Mouse (Mus musculus) mouse embryonic stem cell (cell line): Measurements from ENCODE around the gene Iqcn.

Source experiments
- in situ Hi-C, 2 experiments: fragments of 300-500 bp; cut with MboI; formaldehyde crosslinking; loops; 1 replicate in 1 of 2; 3 replicates in 1 of 2; pipeline ENCODE4 v1.14.3; 2019 to 2020; ENCODE audit warnings: low sequenced_read_pairs in 2 of 2, low pct_unique_long_range_greater_than_20kb in 1 of 2, mixed read lengths in 1 of 2; ENCODE audit not compliant: unreplicated experiment in 1 of 2

The Iqcn gene

DNA sequence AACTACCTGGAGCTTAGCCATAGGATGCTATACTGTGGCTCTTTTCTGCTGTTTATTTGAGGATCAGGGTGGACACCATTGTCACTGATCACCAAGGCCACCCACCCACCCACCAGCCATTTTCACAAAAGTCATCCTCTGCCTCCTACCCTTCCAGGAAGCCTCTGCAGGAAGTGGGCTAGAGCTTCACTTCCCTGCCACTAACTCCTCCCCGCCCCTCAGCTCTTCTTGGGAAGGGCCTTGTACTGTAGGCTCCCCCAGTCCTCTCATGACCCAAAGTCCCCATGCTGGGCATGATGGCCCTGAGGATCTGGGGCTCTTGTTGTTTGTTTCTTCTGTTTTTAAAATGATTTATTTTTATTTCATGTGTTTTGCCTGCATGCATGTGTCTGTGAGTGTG is 27.9 kb upstream of the Iqcn start:
- in situ Hi-C loops, result no loop called here

DNA sequence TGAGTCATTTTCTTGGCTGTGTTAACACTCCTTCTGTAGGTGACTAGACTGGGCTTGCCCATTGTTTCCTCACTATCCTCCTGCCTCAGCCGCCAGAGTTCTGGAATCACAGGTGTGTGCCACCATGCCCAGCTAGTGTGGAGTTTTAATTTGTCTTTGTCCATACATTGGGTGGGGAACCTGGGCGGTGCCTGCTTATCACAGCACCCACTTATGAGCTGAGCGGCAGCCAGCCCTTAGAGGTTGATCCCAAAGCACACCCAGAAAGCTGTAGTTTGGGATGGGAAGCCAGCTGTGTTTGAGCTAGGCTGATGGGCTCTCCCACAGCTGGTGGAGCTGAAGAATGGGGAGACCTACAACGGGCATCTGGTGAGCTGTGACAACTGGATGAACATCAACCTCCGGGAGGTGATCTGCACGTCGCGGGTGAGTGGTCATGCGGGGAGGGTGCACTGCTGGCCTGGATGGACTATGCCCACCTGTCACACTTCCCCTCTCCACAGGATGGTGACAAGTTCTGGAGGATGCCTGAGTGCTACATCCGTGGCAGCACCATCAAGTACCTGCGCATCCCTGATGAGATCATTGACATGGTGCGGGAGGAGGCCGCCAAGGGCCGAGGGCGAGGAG is 25.7 kb upstream of the Iqcn start:
- in situ Hi-C loops, result no loop called here

DNA sequence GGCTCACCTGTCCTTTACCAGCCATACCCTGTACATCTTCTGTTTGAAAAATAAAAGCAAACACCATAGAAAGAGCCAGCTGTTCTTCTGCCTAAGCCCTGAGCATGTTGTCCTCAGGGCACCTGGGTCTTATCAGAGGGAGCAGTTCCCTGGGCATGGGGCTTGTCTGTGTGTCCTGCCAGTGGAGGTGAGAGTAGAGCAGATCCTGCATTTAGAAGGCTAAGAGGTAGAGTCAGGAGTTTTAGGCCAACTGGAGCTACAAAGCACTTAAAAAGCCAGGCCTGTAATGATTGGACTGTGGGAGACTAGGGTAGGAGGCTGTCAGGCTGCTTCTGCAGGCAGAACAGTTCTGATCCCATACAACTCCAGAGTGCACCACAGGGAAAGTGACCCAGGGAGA is 24.6 kb upstream of the Iqcn start:
- in situ Hi-C loops, result no loop called here

DNA sequence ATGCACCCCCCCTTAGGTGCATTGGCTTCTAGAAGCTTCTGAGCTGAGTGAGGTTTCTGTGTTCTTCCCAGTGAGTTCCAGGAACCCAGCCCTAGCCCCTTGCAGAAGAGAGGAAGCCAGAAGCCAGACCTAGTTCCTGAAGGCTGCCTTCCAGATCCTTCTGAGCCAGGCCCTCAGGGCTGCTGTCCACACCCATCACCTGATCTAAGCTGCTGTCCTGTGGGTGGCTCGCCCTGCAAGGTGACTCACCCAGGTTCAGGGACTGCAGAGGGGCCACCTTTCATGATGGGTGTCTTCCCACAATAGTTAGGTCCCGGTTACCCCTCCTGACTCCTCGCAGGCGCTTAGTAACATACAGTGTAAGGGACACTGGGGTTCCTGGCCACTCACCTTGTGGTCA is 23.9 kb upstream of the Iqcn start:
- in situ Hi-C loops, result no loop called here

DNA sequence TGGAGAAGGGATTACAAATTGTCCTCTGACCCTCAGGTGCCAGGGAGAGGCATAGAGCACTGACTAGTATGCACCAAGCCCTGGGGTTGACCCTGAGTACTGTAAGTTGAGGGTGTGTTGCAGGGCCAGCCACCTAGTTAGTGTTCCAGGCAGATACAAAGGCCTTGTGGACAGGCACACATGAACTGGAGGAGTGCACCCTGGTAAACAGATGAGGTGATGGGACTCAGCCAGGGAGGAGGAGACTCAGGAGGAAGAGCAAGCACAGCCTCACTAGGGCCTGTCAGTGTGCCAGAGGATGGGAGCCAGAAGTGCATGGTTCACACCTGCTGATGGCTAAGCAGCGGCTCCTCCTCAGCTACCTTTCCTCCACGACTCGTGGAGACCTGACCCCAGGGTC is 23.2 kb upstream of the Iqcn start:
- in situ Hi-C loops, result no loop called here

DNA sequence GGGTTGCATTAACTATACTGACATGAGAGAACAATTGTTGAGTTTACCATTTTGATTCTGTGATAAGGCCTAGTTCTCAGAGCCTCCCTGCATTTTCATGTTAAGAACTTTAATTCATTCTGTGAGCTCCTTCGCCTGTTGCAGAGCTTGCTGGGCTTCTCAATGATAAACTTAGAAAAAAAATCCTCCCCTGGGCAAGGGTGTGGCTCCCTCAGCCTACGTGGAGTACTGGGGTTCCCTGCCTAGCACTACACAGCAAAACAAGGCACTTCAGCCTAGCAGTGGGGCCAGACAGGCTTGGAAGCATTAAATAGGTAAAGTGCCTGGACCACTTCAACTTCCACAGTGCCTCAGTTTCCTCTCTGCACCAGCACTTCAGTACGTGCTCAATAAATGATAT is 21.8 kb upstream of the Iqcn start:
- in situ Hi-C loops, result no loop called here

DNA sequence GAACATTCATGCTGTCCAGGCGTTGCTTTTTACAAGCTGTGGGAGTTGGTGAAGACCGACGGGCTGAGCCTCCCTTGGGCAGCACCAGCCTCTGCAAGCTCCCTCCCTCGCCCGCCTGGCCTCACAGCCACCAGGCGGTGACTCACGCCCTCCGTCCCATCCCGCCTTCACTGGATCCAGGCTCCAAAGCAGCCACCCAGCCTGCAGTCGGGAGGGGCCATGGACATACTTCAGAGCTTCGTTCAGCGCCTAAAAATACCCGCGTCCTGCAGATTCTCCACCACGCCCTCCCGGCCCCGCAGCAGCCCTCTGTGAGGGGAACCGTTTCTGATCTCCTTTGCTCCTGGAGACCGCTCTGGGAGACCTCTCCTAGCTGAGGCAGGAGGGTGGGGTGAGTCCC is 21.1 kb upstream of the Iqcn start:
- in situ Hi-C loops, result no loop called here

DNA sequence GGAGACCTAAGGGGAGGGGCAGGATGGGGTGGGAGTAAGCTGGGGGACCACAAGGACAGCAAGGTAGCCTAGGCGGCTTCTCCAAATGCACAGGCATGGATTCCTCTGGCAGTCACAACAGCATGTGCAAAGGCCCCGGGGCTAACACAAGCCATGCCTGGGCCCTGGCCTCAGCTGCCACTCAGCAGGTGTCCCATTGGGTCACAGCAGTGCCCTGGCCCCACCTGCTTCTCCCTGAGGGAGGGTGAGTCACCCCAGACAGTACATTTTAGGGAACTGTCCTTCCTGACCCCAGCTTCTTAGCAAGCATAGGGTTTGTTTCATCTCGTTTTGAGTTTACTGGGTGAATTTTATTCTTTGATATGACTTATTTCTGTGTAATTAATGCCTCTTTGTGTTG is 20.6 kb upstream of the Iqcn start:
- in situ Hi-C loops, result no loop called here

DNA sequence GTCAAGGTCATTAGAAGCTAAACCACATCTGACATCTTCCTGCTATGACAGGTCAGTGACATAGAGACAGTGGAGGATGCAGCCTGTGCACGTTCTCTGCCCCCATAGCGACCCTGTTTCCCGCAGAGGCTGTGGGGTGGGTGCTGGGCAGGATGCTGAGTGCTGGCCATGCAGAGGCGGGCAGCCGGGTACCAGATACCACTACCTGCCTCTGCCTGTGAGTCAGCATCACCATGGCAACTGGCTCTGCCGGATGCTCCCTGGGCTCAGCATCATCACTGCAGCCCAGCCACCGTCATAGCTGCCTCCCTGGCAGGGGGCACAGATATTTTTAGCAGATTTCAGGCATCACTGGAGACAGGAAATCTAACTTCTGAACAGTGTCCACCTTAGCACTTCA is 19.0 kb upstream of the Iqcn start:
- in situ Hi-C loops, result no loop called here

DNA sequence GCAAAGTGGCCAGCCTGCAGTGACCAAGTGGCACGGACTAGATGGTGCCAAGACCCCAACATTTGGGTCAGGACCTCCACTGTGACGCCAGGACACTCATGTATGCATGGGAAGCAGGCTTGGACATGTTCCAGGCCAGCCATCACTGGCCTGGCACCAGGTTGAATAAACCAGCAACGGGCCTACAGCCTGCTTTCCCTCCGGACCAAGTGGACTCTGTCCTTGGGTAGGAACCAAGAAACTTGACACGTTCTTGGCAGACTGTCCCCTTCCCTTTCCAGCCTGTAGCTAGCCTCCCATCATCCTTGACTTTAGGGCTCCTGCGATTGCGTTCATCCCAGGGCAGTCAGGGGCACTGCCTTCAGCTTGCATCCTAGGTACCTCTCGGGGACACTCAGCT is 15.7 kb upstream of the Iqcn start:
- in situ Hi-C loops, result no loop called here

DNA sequence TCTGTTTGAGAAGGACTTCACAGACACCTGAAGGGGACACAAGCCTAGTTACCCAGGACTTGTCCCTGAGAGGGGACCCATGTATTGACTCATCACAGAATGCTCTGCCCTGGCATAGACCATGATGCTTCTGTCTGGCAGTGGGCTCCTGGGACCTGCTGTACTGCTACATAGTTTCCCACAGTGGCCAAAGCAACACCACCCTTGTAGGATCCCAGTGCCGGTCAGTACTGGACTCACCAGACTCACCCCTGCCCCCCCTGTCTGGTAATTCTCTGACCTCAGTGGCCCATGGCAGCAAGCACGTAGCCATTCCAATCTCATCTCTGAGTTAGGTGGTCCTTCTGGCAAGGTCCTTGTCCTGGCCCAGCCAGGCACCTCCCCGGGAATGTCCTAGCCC is 15.1 kb upstream of the Iqcn start:
- in situ Hi-C loops, result no loop called here

DNA sequence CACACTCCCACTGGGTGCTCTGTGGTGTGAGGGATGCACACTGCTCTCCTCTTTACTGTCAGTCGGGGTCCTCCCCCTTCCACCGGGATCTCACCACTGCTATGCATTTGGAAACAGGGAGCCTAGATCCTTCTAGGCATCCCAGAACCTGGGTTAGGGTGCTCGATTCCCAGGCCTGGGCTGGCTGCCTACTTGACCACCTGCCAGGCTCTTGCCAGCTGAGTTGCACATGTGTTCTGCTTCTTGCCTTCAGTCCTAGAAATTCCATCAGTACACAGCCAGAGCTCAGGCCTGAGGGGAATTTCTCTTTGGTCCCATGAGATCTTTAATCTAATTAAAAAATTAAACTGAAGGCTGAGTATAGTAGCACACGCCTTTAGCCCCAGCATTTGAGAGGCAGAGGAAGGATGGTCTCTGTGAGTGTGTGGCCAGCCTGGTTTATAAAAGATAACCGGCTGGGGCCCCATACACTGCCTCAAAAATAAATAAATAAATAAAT is 13.3 kb upstream of the Iqcn start:
- in situ Hi-C loops, result no loop called here

DNA sequence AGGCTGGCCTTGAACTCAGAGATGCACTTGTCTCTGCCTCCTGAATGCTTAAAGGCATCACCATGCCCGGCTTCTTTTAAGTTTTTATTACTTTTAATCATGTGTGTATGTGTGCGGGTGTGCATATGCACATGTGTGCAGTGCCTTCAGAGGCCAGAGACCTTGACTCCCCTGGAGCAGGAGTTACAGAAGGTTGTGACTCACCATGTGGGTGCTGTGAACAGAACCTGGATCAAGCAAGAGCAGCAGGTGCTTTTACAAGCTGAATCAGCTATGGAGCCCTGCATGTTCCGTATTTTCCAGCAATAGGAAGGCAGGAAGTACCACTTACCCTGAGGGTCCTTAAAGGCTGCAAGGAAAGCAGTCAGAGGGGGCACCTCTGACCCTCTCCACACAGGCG is 12.0 kb upstream of the Iqcn start:
- in situ Hi-C loops, result no loop called here

DNA sequence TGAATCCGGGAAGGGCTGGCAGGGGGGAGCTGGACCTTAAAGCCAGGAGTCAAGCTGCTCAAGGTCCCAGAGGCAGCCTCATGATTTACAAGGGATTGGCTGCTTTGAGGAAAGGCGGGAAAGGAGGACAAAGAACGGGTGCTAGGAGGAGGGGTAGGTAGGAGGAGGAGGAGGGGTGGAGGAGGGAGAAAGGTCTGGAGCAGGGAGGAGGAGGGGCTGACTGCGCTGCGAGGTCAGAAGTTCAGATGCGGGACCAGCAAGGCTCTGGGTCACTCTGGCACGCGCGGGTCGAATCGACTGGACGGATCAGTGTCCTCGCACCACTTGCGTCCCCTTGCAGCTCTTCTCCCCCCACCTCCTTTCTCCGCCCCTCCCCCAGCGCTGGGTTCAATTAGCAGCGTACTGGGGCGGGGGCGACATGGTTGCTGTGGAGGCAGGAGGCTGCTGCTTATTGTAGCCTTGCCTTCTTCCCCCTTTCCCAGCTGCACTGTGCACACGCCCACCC is 11.5 kb upstream of the Iqcn start:
- in situ Hi-C loops, result no loop called here

DNA sequence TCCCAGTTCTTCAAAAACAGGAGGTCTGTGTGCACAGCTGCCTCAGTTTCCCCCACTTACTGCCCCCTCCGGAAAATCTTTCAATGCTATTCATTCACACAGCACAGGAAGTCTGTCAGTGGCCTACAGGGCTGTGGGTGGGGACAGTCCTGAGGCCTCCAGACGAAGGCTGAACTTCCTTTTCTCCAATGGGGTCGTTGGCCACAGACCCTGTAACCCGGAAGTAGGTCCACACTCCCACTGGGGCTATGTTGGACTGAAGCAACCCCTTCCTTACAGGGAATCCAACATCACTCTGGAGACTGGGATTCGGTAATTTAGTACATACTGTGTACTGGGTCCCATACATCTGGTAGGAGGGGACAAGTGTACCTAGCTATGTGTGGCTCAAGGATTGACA is 9.6 kb upstream of the Iqcn start:
- in situ Hi-C loops, result no loop called here

DNA sequence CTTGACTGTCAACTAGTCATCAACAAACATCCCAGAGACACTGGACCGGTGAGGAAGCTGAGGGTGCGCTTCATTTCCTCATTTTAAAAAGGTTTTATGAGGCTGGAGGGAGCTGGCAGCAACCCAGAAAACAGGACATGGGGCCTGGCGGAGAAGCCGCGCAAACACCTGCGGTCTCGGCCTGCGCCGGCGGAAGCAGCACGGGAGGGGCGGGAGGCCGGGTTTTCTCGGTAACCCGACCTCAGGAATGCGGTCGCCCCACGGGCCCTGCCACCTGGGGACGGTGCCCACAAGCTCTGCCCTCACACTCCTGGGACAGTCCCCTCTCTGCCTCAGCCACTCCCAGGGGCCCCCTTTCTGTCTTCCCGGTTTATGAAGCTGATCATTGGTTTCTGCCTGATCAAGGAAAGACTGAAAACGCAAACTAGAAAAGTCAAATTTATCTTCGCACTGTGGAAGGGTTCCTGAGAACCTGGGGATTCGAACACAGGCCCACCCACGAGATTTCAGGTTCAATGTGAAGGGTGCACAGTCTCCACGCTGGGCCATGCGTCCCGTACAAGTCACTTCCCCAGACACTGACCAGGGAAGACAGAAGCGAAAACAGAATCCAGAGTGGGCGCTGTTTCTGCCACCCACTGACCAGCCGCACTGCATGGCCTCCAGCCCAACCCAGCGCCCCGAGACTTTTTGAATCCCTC is 7.8 kb upstream of the Iqcn start:
- in situ Hi-C loops, result no loop called here

DNA sequence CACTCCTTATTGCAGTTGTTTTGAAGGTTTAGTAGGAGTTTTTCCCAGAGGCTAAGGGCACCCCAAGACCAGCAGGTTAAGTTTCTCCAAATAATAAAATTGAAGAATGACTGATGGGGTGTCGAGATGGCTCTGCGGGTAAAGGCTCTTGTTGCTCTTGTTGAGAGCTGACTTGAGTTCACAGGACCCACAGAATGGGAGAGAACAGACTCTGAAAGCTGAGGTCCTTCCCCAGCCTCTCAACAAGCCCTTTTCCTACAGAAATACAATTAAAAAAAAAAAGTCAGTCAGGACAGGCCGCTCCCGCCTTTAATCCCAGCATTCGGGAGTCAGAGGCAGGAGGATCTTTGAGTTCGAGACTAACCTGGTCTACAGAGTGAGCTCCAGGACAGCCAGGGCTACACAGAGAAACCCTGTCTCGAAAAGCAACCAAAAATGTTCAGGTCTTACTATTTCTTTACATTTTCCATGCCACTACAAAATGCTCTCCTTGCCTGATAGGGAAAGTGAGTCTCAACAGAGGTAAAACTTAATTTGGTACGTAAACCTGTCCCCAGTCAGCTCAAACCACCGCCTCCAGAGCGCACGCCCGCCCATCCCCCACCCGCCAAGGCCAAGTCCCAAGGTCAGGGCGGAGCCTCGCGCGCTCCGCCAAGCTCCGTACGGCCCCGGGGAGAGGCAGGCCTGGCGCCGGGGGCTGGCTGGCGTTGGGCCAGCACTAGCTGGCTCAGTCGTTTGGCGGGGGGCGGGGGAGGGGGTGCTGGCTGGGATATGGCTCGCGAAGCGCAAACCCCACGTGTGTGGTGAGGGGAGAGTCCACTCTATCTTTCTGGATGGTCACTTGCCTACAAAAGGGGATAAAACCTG is 7.0 kb upstream of the Iqcn start:
- in situ Hi-C loops, result no loop called here

DNA sequence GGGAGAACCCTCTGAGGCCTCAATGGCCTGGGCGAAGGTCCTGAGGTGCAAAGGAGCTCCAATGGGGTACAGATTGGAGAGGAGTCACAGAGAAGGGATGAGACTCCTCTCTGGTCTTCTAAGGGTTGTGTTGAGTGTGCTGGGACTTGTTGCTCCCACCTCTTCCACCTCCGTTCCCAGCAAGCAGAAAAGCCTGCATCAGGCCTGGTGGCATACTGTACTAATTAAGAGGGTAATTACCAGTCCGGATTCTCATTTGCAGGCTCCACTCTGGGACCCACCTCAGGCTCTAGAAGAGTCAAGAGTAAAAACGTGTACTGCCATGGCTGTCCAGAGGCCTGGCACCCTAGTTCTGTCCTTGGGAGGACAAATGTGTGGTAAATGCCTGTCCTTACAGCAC is 6.3 kb upstream of the Iqcn start:
- in situ Hi-C loops, result no loop called here
